Mouse (Mus musculus) liver, adult 2 months (tissue): ENCODE results near the gene 4930523C07Rik.

Experiments
- CTCF ChIP-seq: fragments of 200-500 bp; IDR thresholded peaks from 2 replicates; pipeline ENCODE4 v1.5.1; 2011; ENCODE audit warnings: low read depth, low read length, control low read depth
- POLR2A ChIP-seq: fragments of 200-500 bp; IDR thresholded peaks from 2 replicates; pipeline ENCODE4 v1.6.1; 2011; ENCODE audit warnings: low read length, control low read depth; ENCODE audit not compliant: insufficient read depth; ENCODE audit errors: extremely low read depth

DNA sequence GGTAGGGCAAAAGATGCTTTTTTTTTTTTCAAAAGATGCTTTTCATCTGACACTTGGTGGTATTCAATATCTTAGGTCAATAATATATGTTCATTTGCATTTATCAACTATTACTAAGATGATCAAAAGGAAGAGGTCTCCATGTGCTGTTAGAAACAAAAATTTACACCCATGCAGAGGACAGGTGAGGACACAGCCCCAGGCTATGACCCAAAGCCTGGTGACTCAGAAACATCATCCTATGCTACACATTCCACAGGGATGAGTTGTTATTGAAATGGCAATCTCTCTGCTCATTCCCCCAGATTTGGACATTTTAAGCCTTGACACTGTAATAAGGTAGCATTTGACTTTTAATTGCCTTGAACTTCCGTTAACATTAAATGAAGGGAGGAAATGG is 15.7 kb downstream of the 4930523C07Rik start:
- TF ChIP-seq CTCF: no peak
- no peak for TF ChIP-seq POLR2A
